Mouse (Mus musculus) forebrain, embryonic 12.5 days (tissue): ENCODE results near the gene Hdc. TPM values are rescaled to one million over a fixed set of nuclear protein-coding genes. Genes with fewer than 3 reads are reported as not detected.

Experiments
- ATAC-seq: fragments of 200-750 bp; cut with Nextera tagmentation; 2 replicates; pipeline ENCODE4 v1.8.0; 2017; ENCODE audit warnings: moderate TSS enrichment; ENCODE audit not compliant: low FRiP score
- H3K27ac ChIP-seq: fragments of 300-500 bp; sonication (generic); 2 replicates; pipeline ENCODE4 v1.5.1; 2016; ENCODE audit warnings: mild to moderate bottlenecking
- H3K27me3 ChIP-seq: fragments of 300-500 bp; sonication (generic); 2 replicates; pipeline ENCODE4 v1.6.1; 2016; ENCODE audit warnings: mild to moderate bottlenecking
- H3K36me3 ChIP-seq: fragments of 300-500 bp; sonication (generic); replicated peaks from 2 replicates; pipeline ENCODE4 v1.6.1; 2016; ENCODE audit warnings: mild to moderate bottlenecking
- H3K4me1 ChIP-seq: fragments of 300-500 bp; sonication (generic); 2 replicates; pipeline ENCODE4 v1.6.1; 2016
- H3K4me2 ChIP-seq: fragments of 300-500 bp; sonication (generic); 2 replicates; pipeline ENCODE4 v1.6.1; 2016; ENCODE audit warnings: mild to moderate bottlenecking, moderate library complexity
- H3K4me3 ChIP-seq: fragments of 300-500 bp; sonication (generic); replicated peaks from 2 replicates; pipeline ENCODE4 v1.5.1; 2016; ENCODE audit warnings: mild to moderate bottlenecking
- H3K9ac ChIP-seq: fragments of 300-500 bp; sonication (generic); 2 replicates; pipeline ENCODE4 v1.6.1; 2016; ENCODE audit warnings: mild to moderate bottlenecking
- H3K9me3 ChIP-seq: fragments of 300-500 bp; sonication (generic); 2 replicates; pipeline ENCODE4 v1.6.1; 2016
- WGBS: fragments of 180-500 bp; shearing (Covaris S2); methylation state at CpG from one replicate; pipeline ENCODE4 v1.1.7; 2016; 5-methylcytosine and 5-hydroxymethylcytosine counted together
- polyA plus RNA-seq: library from polyadenylated mRNA; unstranded; fragments of >200 nt; fragmentation: Nextera tagmentation; extraction: Ambion mirVana; gene quantifications from 2 replicates; pipeline ENCODE4 v1.2.1, GENCODE M21; 2016

Gene Hdc
- polyA plus RNA-seq, 1 experiment from 2014 or later, result 0.91 TPM

- no peak overlapping the region for H3K4me3 ChIP-seq
- no peaks in the 10 kb centered on the region for H3K4me1 ChIP-seq
- no peaks in the 10 kb centered on the region for H3K9me3 ChIP-seq
- H3K4me2 ChIP-seq, result no peak overlapping the region
- H3K27me3 ChIP-seq, result no peaks in the 10 kb centered on the region
- no peaks in the 10 kb centered on the region for H3K36me3 ChIP-seq
- H3K27ac ChIP-seq, result no peak overlapping the region
- no peak overlapping the region for H3K9ac ChIP-seq
- ATAC-seq, result no peak
- 82% methylated on average over 1 of the region's 1 CpGs for WGBS
Observed at GRCm38 (mm10) chr2:126572163-126572562, 46.9 kb downstream of the Hdc start.

DNA sequence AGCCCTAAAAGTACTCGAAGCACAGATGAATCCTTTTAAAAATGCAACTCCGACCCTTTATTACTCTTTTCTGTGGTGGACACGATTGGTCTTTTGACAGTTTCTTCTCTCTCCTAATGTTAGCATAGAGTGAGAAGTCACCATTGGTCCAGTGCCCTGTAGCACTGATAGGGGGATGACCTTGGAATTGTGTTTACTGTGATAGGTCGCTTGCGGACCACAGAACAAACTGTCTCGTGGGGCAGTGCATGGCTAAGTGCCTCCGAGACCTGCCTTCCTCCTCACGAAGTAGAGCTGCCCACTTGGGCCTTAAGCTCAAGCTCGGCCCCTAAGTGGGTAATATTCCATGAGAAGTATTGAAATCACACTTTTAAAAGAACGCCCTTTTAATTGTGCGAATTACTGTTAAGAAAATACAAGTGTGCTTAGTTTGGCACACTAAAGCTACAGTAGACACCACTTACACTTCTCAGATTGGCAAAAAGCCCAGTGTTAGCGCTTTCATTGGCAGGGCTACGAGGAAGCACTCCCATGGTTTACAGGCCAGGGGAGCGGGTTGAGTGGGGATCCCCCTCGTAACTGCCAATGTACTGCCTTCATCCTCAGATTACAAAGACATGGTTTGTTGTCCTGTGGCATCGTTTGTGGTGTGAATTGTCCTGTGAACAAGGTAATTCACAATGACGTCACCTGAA is 55.5 kb downstream of the Hdc start:
- Histone ChIP-seq H3K4me1 (no peaks in the 10 kb centered on the region), H3K36me3 (no peaks in the 10 kb centered on the region), H3K9ac (no peak overlapping the region), H3K27me3 (no peaks in the 10 kb centered on the region), H3K27ac (no peak overlapping the region), H3K4me3 (no peak overlapping the region), H3K9me3 (no peaks in the 10 kb centered on the region), H3K4me2 (no peak overlapping the region)
- 78% methylated on average over 17 of the region's 17 CpGs for WGBS
- ATAC-seq, result no peak

GRCm38 (mm10) chr2:126560094-126560493 is 59.0 kb downstream of the Hdc start:
- H3K4me3 ChIP-seq, result no peak overlapping the region
- no peak for ATAC-seq
- H3K4me2 ChIP-seq, result no peak overlapping the region
- no peaks in the 10 kb centered on the region for H3K36me3 ChIP-seq
- H3K9me3 ChIP-seq, result no peaks in the 10 kb centered on the region
- 84% methylated on average over 1 of the region's 1 CpGs for WGBS
- H3K9ac ChIP-seq, result no peak overlapping the region
- no peaks in the 10 kb centered on the region for H3K4me1 ChIP-seq
- no peak overlapping the region for H3K27ac ChIP-seq
- H3K27me3 ChIP-seq, result peaks cover 2% of the 10 kb centered on the region; the same call in 1 of the 2 replicates

GRCm38 (mm10) chr2:126555533-126555932 is 63.6 kb downstream of the Hdc start:
- Histone ChIP-seq H3K9me3 (no peaks in the 10 kb centered on the region), H3K4me1 (peaks cover 14% of the 10 kb centered on the region), H3K4me2 (no peak overlapping the region), H3K9ac (no peak overlapping the region), H3K27me3 (peaks cover 45% of the 10 kb centered on the region), H3K27ac (no peak overlapping the region), H3K36me3 (no peaks in the 10 kb centered on the region), H3K4me3 (no peak overlapping the region)
- WGBS, result 75% methylated on average over 5 of the region's 5 CpGs
- no peak for ATAC-seq

- peak overlapping the region; percentile 63 for H3K9ac ChIP-seq
- peak overlapping the region; percentile 63 for H3K4me3 ChIP-seq
- no peaks in the 10 kb centered on the region for H3K36me3 ChIP-seq
- under 1% methylated on average over 26 of the region's 26 CpGs for WGBS
- peak overlapping the region; percentile 98 for H3K4me2 ChIP-seq
- ATAC-seq, result peak; percentile 63
- no peak overlapping the region for H3K27ac ChIP-seq
- H3K9me3 ChIP-seq, result no peaks in the 10 kb centered on the region
- H3K27me3 ChIP-seq, result peaks cover 52% of the 10 kb centered on the region
- H3K4me1 ChIP-seq, result peaks cover 14% of the 10 kb centered on the region
Observed at GRCm38 (mm10) chr2:126553291-126553639, 65.8 kb downstream of the Hdc start.

DNA sequence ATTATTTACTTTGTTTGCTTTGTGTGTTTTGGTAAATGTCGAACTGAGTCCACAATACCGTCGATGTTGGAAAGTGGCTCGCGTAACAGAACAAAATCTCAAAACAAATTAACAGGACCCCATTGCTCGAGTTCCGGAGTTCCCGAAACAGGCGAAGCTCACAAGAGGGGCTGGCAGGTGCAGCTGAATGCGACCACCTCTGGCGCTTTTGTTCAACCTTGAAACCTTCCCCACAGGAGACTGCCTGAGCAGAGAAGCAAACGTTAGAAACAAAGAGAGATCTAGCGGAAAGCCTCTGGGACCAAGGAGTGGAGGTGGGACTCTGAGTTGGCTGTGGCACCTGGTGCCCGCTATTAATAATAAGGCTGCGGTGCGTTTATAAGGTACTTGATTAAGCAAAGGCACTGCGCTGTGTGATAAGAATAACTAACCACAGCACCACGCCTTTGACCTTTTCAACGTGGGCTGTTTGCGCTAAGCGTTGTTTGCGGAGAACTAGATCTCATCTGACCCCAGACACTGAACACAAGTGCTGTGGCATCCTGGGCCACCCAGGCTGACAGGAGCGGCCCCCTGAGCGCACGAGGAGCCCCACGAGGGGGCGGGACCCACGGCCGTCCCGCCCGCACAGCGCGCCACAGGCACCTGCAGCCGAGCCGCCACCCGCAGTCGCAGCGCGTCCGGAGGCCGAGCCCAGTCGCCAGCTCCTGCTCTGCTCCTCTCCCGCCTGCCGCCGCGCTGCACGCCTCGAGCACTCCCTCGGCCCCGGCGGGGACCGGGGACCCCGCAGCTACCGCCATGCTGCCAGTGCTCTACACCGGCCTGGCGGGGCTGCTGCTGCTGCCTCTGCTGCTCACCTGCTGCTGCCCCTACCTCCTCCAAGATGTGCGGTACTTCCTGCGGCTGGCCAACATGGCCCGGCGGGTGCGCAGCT is 66.5 kb downstream of the Hdc start, which contains the start of gene Slc27a2:
Gene Slc27a2, plus strand, starts transcription at position 51 of the 934 bp plus-strand sequence.
- WGBS, result under 1% methylated on average over 61 of the region's 61 CpGs
- Histone ChIP-seq H3K9me3 (no peaks in the 10 kb centered on the region), H3K36me3 (no peaks in the 10 kb centered on the region), H3K4me3 (peak within 1 kb of the TSS; percentile 63), H3K9ac (peak within 1 kb of the TSS; percentile 63), H3K27me3 (peaks cover 52% of the 10 kb centered on the region), H3K4me1 (peaks cover 14% of the 10 kb centered on the region), H3K27ac (no peak within 1 kb of the TSS; the same call in 1 of the 2 replicates), H3K4me2 (peak within 1 kb of the TSS; percentile 98)
- ATAC-seq, result peak; percentile 88

- Histone ChIP-seq H3K4me2 (peak overlapping the region; percentile 98; the same call in 1 of the 2 replicates), H3K27me3 (peaks cover 52% of the 10 kb centered on the region), H3K9me3 (no peaks in the 10 kb centered on the region), H3K27ac (no peak overlapping the region), H3K4me1 (peaks cover 14% of the 10 kb centered on the region), H3K36me3 (no peaks in the 10 kb centered on the region), H3K9ac (no peak overlapping the region), H3K4me3 (no peak overlapping the region)
- 21% methylated on average over 5 of the region's 5 CpGs for WGBS
- no peak for ATAC-seq
Observed at GRCm38 (mm10) chr2:126551896-126552295, 67.2 kb downstream of the Hdc start.

DNA sequence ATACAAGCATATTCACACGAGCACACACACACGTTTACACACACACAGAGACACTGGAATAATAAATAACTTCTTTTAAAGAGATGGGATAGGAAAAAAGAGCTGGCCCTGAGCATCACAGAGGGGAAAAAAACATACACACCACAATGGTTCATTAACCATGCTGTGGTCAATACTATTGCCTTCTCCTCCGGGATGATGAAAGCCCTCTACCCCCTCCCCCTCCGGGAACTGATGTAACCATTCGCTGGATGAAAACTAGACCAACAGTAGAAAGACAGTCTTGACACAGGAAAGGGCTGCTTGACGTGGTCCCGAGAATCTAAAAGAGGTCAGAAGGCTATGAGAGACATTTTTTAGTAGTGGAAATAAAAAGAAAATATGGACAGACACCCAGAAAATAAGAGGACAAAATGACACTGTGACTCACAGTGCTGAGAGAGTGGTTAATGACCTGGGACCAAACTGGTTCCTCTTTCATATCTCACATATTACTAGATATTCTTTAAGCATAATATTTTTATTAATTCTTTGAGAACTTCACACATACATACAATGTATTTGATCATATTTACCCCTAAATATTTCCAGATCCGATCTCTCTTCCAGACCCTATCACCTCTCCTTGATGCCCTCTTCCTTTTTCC is 67.7 kb downstream of the Hdc start:
- H3K4me3 ChIP-seq, result no peak overlapping the region
- 67% methylated on average over 8 of the region's 8 CpGs for WGBS
- no peak overlapping the region for H3K4me2 ChIP-seq
- no peak overlapping the region for H3K27ac ChIP-seq
- no peak overlapping the region for H3K9ac ChIP-seq
- no peaks in the 10 kb centered on the region for H3K36me3 ChIP-seq
- H3K27me3 ChIP-seq, result peaks cover 52% of the 10 kb centered on the region
- ATAC-seq, result no peak
- no peaks in the 10 kb centered on the region for H3K9me3 ChIP-seq
- peaks cover 14% of the 10 kb centered on the region for H3K4me1 ChIP-seq

- Histone ChIP-seq H3K27me3 (peaks cover 46% of the 10 kb centered on the region), H3K4me1 (peaks cover 14% of the 10 kb centered on the region), H3K27ac (no peak overlapping the region), H3K36me3 (no peaks in the 10 kb centered on the region), H3K9ac (no peak overlapping the region), H3K4me2 (no peak overlapping the region), H3K4me3 (no peak overlapping the region), H3K9me3 (no peaks in the 10 kb centered on the region)
- WGBS, result 89% methylated on average over 7 of the region's 7 CpGs
- ATAC-seq, result no peak
Observed at GRCm38 (mm10) chr2:126549681-126550080, 69.4 kb downstream of the Hdc start.

- Histone ChIP-seq H3K9me3 (no peaks in the 10 kb centered on the region), H3K4me1 (no peaks in the 10 kb centered on the region), H3K27me3 (peaks cover 14% of the 10 kb centered on the region), H3K9ac (no peak overlapping the region), H3K36me3 (no peaks in the 10 kb centered on the region), H3K4me3 (no peak overlapping the region), H3K27ac (no peak overlapping the region), H3K4me2 (no peak overlapping the region)
- 88% methylated on average over 3 of the region's 3 CpGs for WGBS
- no peak for ATAC-seq
Observed at GRCm38 (mm10) chr2:126546392-126546791, 72.7 kb downstream of the Hdc start.

DNA sequence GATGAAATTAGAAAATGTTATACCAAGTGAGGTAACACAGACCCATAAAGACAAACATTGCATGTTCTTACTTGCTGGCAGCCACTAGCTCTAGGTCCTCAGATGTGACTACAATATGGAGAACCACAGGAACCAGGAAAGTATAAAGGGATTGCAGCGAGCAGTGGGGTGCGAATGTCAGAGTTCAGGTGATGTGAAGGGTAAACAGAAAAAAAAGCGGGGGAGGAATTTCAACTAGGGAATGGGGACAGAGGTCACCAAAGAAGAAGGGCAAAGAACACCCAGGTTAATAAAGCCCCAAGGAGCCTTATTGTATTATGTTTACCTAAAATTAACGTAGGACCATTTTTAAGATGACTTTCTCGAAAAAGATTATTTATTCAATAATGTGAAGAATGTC is 73.8 kb downstream of the Hdc start:
- Histone ChIP-seq H3K36me3 (no peaks in the 10 kb centered on the region), H3K27ac (no peak overlapping the region), H3K4me2 (no peak overlapping the region), H3K4me3 (no peak overlapping the region), H3K4me1 (no peaks in the 10 kb centered on the region), H3K27me3 (0 out of 2 replicates have a peak, but pooled peaks cover 5% of the 10 kb centered on the region), H3K9me3 (no peaks in the 10 kb centered on the region), H3K9ac (no peak overlapping the region)
- WGBS, result 75% methylated on average over 5 of the region's 5 CpGs
- ATAC-seq, result no peak
